Comparison of ENCODE assay signal across 8 mouse cellular contexts in genomic region chr3:65586483-65586905, GRCm38 (mm10). TPM values are rescaled to one million over a fixed set of nuclear protein-coding genes. Genes with fewer than 3 reads are reported as not detected.
DNase-seq lines count a peak whose midpoint lies in the region; ATAC-seq and TF ChIP-seq lines count a peak whose summit lies in the region.

No protein-coding gene starts in this region.

- H3K4me3 ChIP-seq in intestine, embryonic 16.5 days (ENCODE audit: low read length), result peak overlapping the region; percentile 26

- no peaks in the 10 kb centered on the region for H3K27me3 ChIP-seq in intestine, embryonic 16.5 days (replicated peaks; ENCODE audit: control insufficient read depth, insufficient read depth, low read length)

- TF ChIP-seq CTCF in brain, embryonic 14.5 days (IDR thresholded peaks at IDR 0.05; ENCODE audit: borderline replicate concordance, extremely low read depth, insufficient read depth, insufficient read length), result no peak

- peak overlapping the region; percentile 50 for H3K4me2 ChIP-seq in intestine, embryonic 16.5 days (ENCODE audit: low read depth, low read length)

- no peaks in the 10 kb centered on the region for H3K36me3 ChIP-seq in intestine, embryonic 16.5 days (ENCODE audit: control insufficient read depth, insufficient read depth, low read length)

- whole genome bisulfite sequencing in intestine, embryonic 16.5 days, result 9% methylated on average over 16 of the region's 16 CpGs

- no peak for TF ChIP-seq POLR2A in brain, embryonic 14.5 days (IDR thresholded peaks at IDR 0.05; ENCODE audit: borderline replicate concordance, extremely low read depth, insufficient read depth, insufficient read length, poor library complexity, severe bottlenecking)

- H3K4me1 ChIP-seq in intestine, embryonic 16.5 days (ENCODE audit: control insufficient read depth, insufficient read depth, low read length), result peaks cover 7% of the 10 kb centered on the region; the same call in 1 of the 2 replicates

- peak; percentile 58 for ATAC-seq in intestine, embryonic 16.5 days
- ATAC-seq in megakaryocyte-erythroid progenitor cell, adult 5-6 weeks (replicated peaks; ENCODE audit: low FRiP score, low TSS enrichment, poor library complexity, severe bottlenecking), result peak; percentile 64; the same call in 1 of the 2 replicates

- peak overlapping the region; percentile 57 for H3K9ac ChIP-seq in intestine, embryonic 16.5 days (ENCODE audit: low read depth, low read length)

- no peaks in the 10 kb centered on the region for H3K9me3 ChIP-seq in intestine, embryonic 16.5 days (ENCODE audit: control insufficient read depth, low read length)

- intact Hi-C loops in left cerebral cortex, postnatal 25 days (cut with DNase I), result loop anchor here (5.0 kb wide), 1 partner anchor 276 kb away; no protein-coding TSS in a partner anchor

- peak; percentile 26 to 32 for DNase-seq in adrenal gland, adult 18-20 months (ENCODE audit: low spot score in 2 of 2)
- no peak for DNase-seq in adrenal gland, adult 8-10 months
- DNase-seq in brain, embryonic 14.5 days (ENCODE audit: low read depth), result peak; percentile 78
- peak; percentile 52 for DNase-seq in forelimb bud, embryonic 11.5 days (ENCODE audit: low read depth, low spot score)
- DNase-seq in left cerebral cortex, postnatal 25 days (ENCODE audit: low spot score in 2 of 2), result peak; percentile 59 to 93
- peak; percentile 70 to 81 for DNase-seq in right cerebral cortex, postnatal 36 days (ENCODE audit: low spot score in 2 of 2)

- H3K27ac ChIP-seq in intestine, embryonic 16.5 days (ENCODE audit: low read length), result no peak overlapping the region

RNA-seq across cellular contexts. Expression of gene Tiparp, which starts 58.3 kb away (rescaled TPM):
- 10 to 100 TPM; 13.8 to 21.6 TPM for total RNA-seq in adrenal gland, adult 18-20 months (2021)
- total RNA-seq in adrenal gland, adult 8-10 months (2022), result 10 to 100 TPM in 3 of 4 experiments, 1 to 10 TPM in 1; 8.5 to 13.0 (median 11.4) TPM
- polyA plus RNA-seq in brain, embryonic 14.5 days (2012; rRNA removed), result 9.1 and 9.8 TPM in 2 replicates
- polyA plus RNA-seq in intestine, embryonic 16.5 days (2015; fragmentation: Nextera tagmentation; extraction: Ambion mirVana), result 39.5 and 41.9 TPM in 2 replicates
- total RNA-seq in left cerebral cortex, postnatal 25 days (2021), result 10 to 100 TPM; 12.2 to 16.6 TPM
- total RNA-seq in megakaryocyte-erythroid progenitor cell, adult 5-6 weeks (2014; fragmentation: Nextera tagmentation), result 3.5 and 6.9 TPM in 2 replicates
- 8.3 and 17.0 TPM in 2 replicates for total RNA-seq in megakaryocyte-erythroid progenitor cell, adult 5-6 weeks (2017)
